Mouse (Mus musculus) C2C12 (cell line): ENCODE measurements at regions not wholly inside any gene's neighbourhood (a gene's known extent, or its start where the extent isn't known, plus 50 kb on each side); places are given as distances from the start of the nearest gene placed in this dataset.

Experiments
- H3K27me3 ChIP-seq: one replicate; pipeline ENCODE4 v1.6.1; 2011; ENCODE audit not compliant: control insufficient read depth, insufficient read depth, insufficient read length
- H3K36me3 ChIP-seq: one replicate; pipeline ENCODE4 v1.6.1; 2011; ENCODE audit not compliant: control insufficient read depth, insufficient read depth
- H3K4me3 ChIP-seq: one replicate; pipeline ENCODE4 v1.5.1; 2011; ENCODE audit warnings: mild to moderate bottlenecking, control low read depth; ENCODE audit not compliant: poor library complexity, insufficient read depth, severe bottlenecking
- H3K79me2 ChIP-seq: one replicate; pipeline ENCODE4 v1.6.1; 2011; ENCODE audit not compliant: control insufficient read depth, insufficient read depth
- H3K79me3 ChIP-seq: one replicate; pipeline ENCODE4 v1.6.1; 2011; ENCODE audit warnings: low read depth, control low read depth
- H3ac ChIP-seq: one replicate; pipeline ENCODE3; 2011; ENCODE audit warnings: low read depth; ENCODE audit not compliant: control insufficient read depth, insufficient read length
- CEBPB ChIP-seq: IDR thresholded peaks from one replicate; pipeline ENCODE4 v1.6.1; 2011; ENCODE audit warnings: low read depth, mild to moderate bottlenecking, control low read depth, moderate library complexity
- CTCF ChIP-seq: IDR thresholded peaks from one replicate; pipeline ENCODE4 v1.5.1; 2011; ENCODE audit not compliant: control insufficient read depth, insufficient read depth, insufficient read length
- FOSL1 ChIP-seq: IDR thresholded peaks from one replicate; pipeline ENCODE4 v1.8.0; 2011; ENCODE audit warnings: mild to moderate bottlenecking, low read length; ENCODE audit not compliant: poor library complexity, insufficient read depth, severe bottlenecking
- MAX ChIP-seq: IDR thresholded peaks from one replicate; pipeline ENCODE4 v1.6.1; 2011; ENCODE audit warnings: mild to moderate bottlenecking, control low read depth
- MYOD1 ChIP-seq: IDR thresholded peaks from one replicate; pipeline ENCODE4 v1.6.1; 2011; ENCODE audit warnings: low read depth; ENCODE audit not compliant: control insufficient read depth, insufficient read length
- MYOG ChIP-seq: IDR thresholded peaks from one replicate; pipeline ENCODE4 v1.6.1; 2011; ENCODE audit not compliant: control insufficient read depth, insufficient read length; ENCODE audit errors: extremely low read depth
- USF1 ChIP-seq: IDR thresholded peaks from one replicate; pipeline ENCODE4 v1.6.1; 2011; ENCODE audit warnings: low read depth, mild to moderate bottlenecking, control low read depth, moderate library complexity

- Histone ChIP-seq H3ac (no peak overlapping the region), H3K27me3 (no peaks in the 10 kb centered on the region)
- TF ChIP-seq CEBPB, result peak; percentile 71
- no peak for TF ChIP-seq MAX
- TF ChIP-seq USF1, result no peak
These were observed 471.3 kb upstream of the Htr2a start for GRCm38 (mm10) chr14:74169131-74169875.

GRCm38 (mm10) chr14:74180066-74180465, 460.6 kb upstream of the Htr2a start:
- H3K27me3 ChIP-seq, result no peaks in the 10 kb centered on the region
- H3K79me2 ChIP-seq, result no peaks in the 10 kb centered on the region
- H3K36me3 ChIP-seq, result no peaks in the 10 kb centered on the region
- no peak for TF ChIP-seq MYOD1
- TF ChIP-seq CTCF, result no peak
- TF ChIP-seq FOSL1, result no peak
- TF ChIP-seq MYOG, result no peak
- TF ChIP-seq USF1, result no peak
- TF ChIP-seq MAX, result no peak
- no peak for TF ChIP-seq CEBPB
- H3K4me3 ChIP-seq, result no peak overlapping the region
- H3K79me3 ChIP-seq, result no peaks in the 10 kb centered on the region
- no peak overlapping the region for H3ac ChIP-seq

More at GRCm38 (mm10) chr14:74169131-74169875, 471.3 kb upstream of the Htr2a start:
- no peaks in the 10 kb centered on the region for H3K36me3 ChIP-seq
- no peak overlapping the region for H3K4me3 ChIP-seq
- no peaks in the 10 kb centered on the region for H3K79me3 ChIP-seq
- no peaks in the 10 kb centered on the region for H3K79me2 ChIP-seq

- Histone ChIP-seq H3K79me3 (no peaks in the 10 kb centered on the region), H3K27me3 (no peaks in the 10 kb centered on the region), H3K4me3 (no peak overlapping the region), H3K36me3 (no peaks in the 10 kb centered on the region), H3K79me2 (no peaks in the 10 kb centered on the region), H3ac (no peak overlapping the region)
- TF ChIP-seq CEBPB (no peak), MYOG (no peak), USF1 (no peak), FOSL1 (no peak), CTCF (no peak), MYOD1 (no peak), MAX (no peak)
These were observed 457.6 kb upstream of the Htr2a start for GRCm38 (mm10) chr14:74182996-74183395.

GRCm38 (mm10) chr14:74201710-74202109, 438.9 kb upstream of the Htr2a start:
- Histone ChIP-seq H3K79me2 (no peaks in the 10 kb centered on the region), H3K36me3 (no peaks in the 10 kb centered on the region), H3K79me3 (no peaks in the 10 kb centered on the region), H3ac (no peak overlapping the region), H3K4me3 (no peak overlapping the region), H3K27me3 (no peaks in the 10 kb centered on the region)
- no peak for TF ChIP-seq MYOG
- no peak for TF ChIP-seq CTCF
- TF ChIP-seq MAX, result no peak
- no peak for TF ChIP-seq USF1
- no peak for TF ChIP-seq CEBPB
- no peak for TF ChIP-seq MYOD1
- no peak for TF ChIP-seq FOSL1

- Histone ChIP-seq H3K36me3 (no peaks in the 10 kb centered on the region), H3K4me3 (no peak overlapping the region), H3K79me3 (no peaks in the 10 kb centered on the region), H3K79me2 (no peaks in the 10 kb centered on the region), H3K27me3 (no peaks in the 10 kb centered on the region), H3ac (no peak overlapping the region)
- TF ChIP-seq MYOD1 (no peak), FOSL1 (no peak), MYOG (no peak), MAX (no peak), USF1 (no peak), CTCF (no peak), CEBPB (no peak)
These were observed 435.6 kb upstream of the Htr2a start for GRCm38 (mm10) chr14:74205011-74205410.

- no peak for TF ChIP-seq USF1
- no peak for TF ChIP-seq CEBPB
- no peak for TF ChIP-seq MYOG
- no peak for TF ChIP-seq FOSL1
- TF ChIP-seq CTCF, result no peak
- no peak for TF ChIP-seq MYOD1
- H3K36me3 ChIP-seq, result no peaks in the 10 kb centered on the region
- no peaks in the 10 kb centered on the region for H3K79me2 ChIP-seq
These were observed 422.7 kb upstream of the Htr2a start for GRCm38 (mm10) chr14:74217914-74218446.

More at GRCm38 (mm10) chr14:74217914-74218446, 422.7 kb upstream of the Htr2a start:
- Histone ChIP-seq H3K27me3 (no peaks in the 10 kb centered on the region), H3K4me3 (no peak overlapping the region), H3ac (no peak overlapping the region), H3K79me3 (no peaks in the 10 kb centered on the region)
